Mouse (Mus musculus) forebrain, embryonic 14.5 days (tissue): ENCODE data around the gene Cfap300. TPM values are rescaled to one million over a fixed set of nuclear protein-coding genes. Genes with fewer than 3 reads are reported as not detected.

ENCODE experiments used
- ATAC-seq: fragments of 200-750 bp; cut with Nextera tagmentation; 2 replicates; pipeline ENCODE4 v1.8.0; 2017; ENCODE audit warnings: mild to moderate bottlenecking, moderate library complexity
- DNase-seq: peaks from one replicate; pipeline ENCODE4 v3.0.0-alpha.2; 2015; ENCODE audit warnings: low spot score
- H3K27ac ChIP-seq: fragments of 300-500 bp; sonication (generic); 2 replicates; pipeline ENCODE4 v1.5.1; 2014; ENCODE audit warnings: low read depth, mild to moderate bottlenecking, control low read depth, low read length, moderate library complexity
- H3K27me3 ChIP-seq: fragments of 300-500 bp; sonication (generic); replicated peaks from 2 replicates; pipeline ENCODE4 v1.6.1; 2014; ENCODE audit warnings: low read length, control low read depth, mixed read lengths; ENCODE audit not compliant: control insufficient read depth, insufficient read depth
- H3K36me3 ChIP-seq: fragments of 300-500 bp; sonication (generic); 2 replicates; pipeline ENCODE4 v1.6.1; 2014; ENCODE audit warnings: low read length, control low read depth; ENCODE audit not compliant: control insufficient read depth, insufficient read depth
- H3K4me1 ChIP-seq: fragments of 300-500 bp; sonication (generic); 2 replicates; pipeline ENCODE4 v1.6.1; 2014; ENCODE audit warnings: antibody characterized with exemption, low read length, control low read depth; ENCODE audit not compliant: control insufficient read depth, insufficient read depth
- H3K4me2 ChIP-seq: fragments of 300-500 bp; sonication (generic); 2 replicates; pipeline ENCODE4 v1.6.1; 2014; ENCODE audit warnings: mild to moderate bottlenecking, control low read depth, low read length
- H3K4me3 ChIP-seq: fragments of 300-500 bp; sonication (generic); 2 replicates; pipeline ENCODE4 v1.5.1; 2014; ENCODE audit warnings: low read depth, low read length, control low read depth
- H3K9ac ChIP-seq: fragments of 300-500 bp; sonication (generic); 2 replicates; pipeline ENCODE4 v1.6.1; 2014; ENCODE audit warnings: mild to moderate bottlenecking, low read length, control low read depth, moderate library complexity
- H3K9me3 ChIP-seq: fragments of 300-500 bp; sonication (generic); replicated peaks from 2 replicates; pipeline ENCODE4 v1.6.1; 2016; ENCODE audit warnings: low read length, control low read depth, mixed read lengths; ENCODE audit not compliant: control insufficient read depth
- WGBS: fragments of 180-500 bp; shearing (Covaris S2); extraction: QIAGEN DNeasy Blood & Tissue Kit; methylation state at CpG from one replicate; pipeline ENCODE4 v1.1.7; 2014; 5-methylcytosine and 5-hydroxymethylcytosine counted together
- polyA plus RNA-seq: library from polyadenylated mRNA; unstranded; fragments of >200 nt; fragmentation: Nextera tagmentation; extraction: Ambion mirVana; gene quantifications from 2 replicates; pipeline ENCODE4 v1.2.1, GENCODE M21; 2014

The Cfap300 gene
- polyA plus RNA-seq, 1 experiment from 2014 or later, result 17.4 TPM

GRCm38 (mm10) chr9:8034143-8034542, 8.5 kb downstream of the Cfap300 start:
- H3K4me2 ChIP-seq, result no peak overlapping the region
- no peak overlapping the region for H3K4me3 ChIP-seq
- no peak overlapping the region for H3K9ac ChIP-seq
- no peak for ATAC-seq
- no peak overlapping the region for H3K27ac ChIP-seq
- DNase-seq, result no peak
- no peaks in the 10 kb centered on the region for H3K36me3 ChIP-seq
- H3K27me3 ChIP-seq, result no peaks in the 10 kb centered on the region
- H3K4me1 ChIP-seq, result no peaks in the 10 kb centered on the region
- H3K9me3 ChIP-seq, result no peaks in the 10 kb centered on the region
- 82% methylated on average over 1 of the region's 1 CpGs for WGBS

DNA sequence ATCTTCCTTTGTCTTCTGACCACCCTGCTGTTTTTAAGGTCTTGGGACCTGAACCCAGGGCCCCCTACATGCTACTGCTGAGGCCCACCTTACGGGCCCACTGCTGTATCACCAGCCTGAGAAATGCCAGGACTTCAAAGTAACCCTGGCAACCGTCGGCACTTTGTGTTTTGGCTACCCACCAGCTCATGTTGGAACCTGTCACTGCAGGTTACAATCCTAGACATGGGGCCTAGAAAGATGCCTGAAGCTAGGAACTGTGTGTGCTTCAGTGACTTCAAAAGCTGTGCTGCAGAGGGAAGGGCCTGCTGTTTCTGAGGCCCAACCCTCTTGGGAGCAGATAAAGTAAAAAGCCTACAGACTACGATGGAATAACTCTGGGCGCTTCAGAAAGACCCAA, 9.8 kb downstream of the Cfap300 start:
- Histone ChIP-seq H3K9me3 (no peaks in the 10 kb centered on the region), H3K4me2 (no peak overlapping the region), H3K36me3 (no peaks in the 10 kb centered on the region), H3K4me1 (no peaks in the 10 kb centered on the region), H3K9ac (no peak overlapping the region), H3K4me3 (no peak overlapping the region), H3K27me3 (no peaks in the 10 kb centered on the region), H3K27ac (no peak overlapping the region)
- 65% methylated on average over 5 of the region's 5 CpGs for WGBS
- DNase-seq (peak; percentile 28), ATAC-seq (peak; percentile 35; the same call in 1 of the 2 replicates)

GRCm38 (mm10) chr9:8018609-8019008, 24.0 kb downstream of the Cfap300 start:
- H3K9me3 ChIP-seq, result no peaks in the 10 kb centered on the region
- H3K4me3 ChIP-seq, result no peak overlapping the region
- no peak for ATAC-seq
- WGBS, result 94% methylated on average over 5 of the region's 5 CpGs
- no peak overlapping the region for H3K9ac ChIP-seq
- no peak for DNase-seq
- no peaks in the 10 kb centered on the region for H3K4me1 ChIP-seq
- no peak overlapping the region for H3K4me2 ChIP-seq
- no peak overlapping the region for H3K27ac ChIP-seq
- no peaks in the 10 kb centered on the region for H3K36me3 ChIP-seq
- no peaks in the 10 kb centered on the region for H3K27me3 ChIP-seq

DNA sequence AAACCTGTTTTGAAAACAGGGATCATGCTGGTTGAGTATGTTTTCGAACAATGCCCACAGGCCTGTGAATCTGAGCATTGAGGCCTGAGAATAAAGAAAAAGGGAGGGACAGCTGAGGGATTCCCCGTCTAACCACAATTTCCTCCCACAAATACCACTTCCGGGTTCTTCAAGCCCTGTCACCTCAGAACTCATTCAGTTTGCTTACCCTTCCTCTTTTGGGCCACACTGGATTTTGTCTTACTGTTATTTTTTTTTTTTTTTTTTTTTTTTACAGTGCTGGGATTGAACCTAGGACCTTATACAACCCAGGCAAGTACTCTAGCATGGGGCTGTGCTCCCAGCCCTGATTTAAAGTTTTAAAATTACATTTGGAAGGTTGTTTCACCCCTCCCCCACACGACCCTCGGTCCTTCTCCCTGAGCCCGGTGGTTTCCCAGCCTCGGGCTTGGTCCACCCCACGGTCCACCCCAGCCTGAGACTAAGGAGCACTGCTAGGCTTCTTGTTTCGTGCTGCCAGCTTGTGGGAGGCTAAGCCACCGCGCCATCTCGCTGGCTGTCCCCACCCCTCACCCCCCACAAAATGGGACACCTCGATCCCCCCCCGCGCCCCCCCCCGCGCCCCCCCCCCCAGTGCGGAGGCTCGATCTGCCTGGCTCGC, 25.2 kb downstream of the Cfap300 start:
- H3K27ac ChIP-seq, result no peak overlapping the region
- no peaks in the 10 kb centered on the region for H3K36me3 ChIP-seq
- WGBS, result 59% methylated on average over 18 of the region's 20 CpGs
- DNase-seq (no peak), ATAC-seq (no peak)
- H3K4me1 ChIP-seq, result no peaks in the 10 kb centered on the region
- H3K9me3 ChIP-seq, result no peaks in the 10 kb centered on the region
- no peak overlapping the region for H3K4me3 ChIP-seq
- H3K27me3 ChIP-seq, result no peaks in the 10 kb centered on the region
- H3K4me2 ChIP-seq, result no peak overlapping the region
- H3K9ac ChIP-seq, result no peak overlapping the region

GRCm38 (mm10) chr9:8004370-8004991, 38.1 kb downstream of the Cfap300 start, which contains the start of gene Yap1:
Gene Yap1, minus strand, starts transcription at chr9:8004596.
- Histone ChIP-seq H3K4me2 (peak within 1 kb of the TSS; percentile 83), H3K27ac (peak within 1 kb of the TSS; percentile 85), H3K4me1 (0 out of 2 replicates have a peak, but pooled peaks cover 11% of the 10 kb centered on the region), H3K9me3 (no peaks in the 10 kb centered on the region), H3K9ac (peak within 1 kb of the TSS; percentile 78), H3K27me3 (no peaks in the 10 kb centered on the region), H3K4me3 (peak within 1 kb of the TSS; percentile 70), H3K36me3 (no peaks in the 10 kb centered on the region)
- DNase-seq, result peak; percentile 89
- WGBS, result 1% methylated on average over 70 of the region's 79 CpGs
- ATAC-seq, result peak; percentile 81

- DNase-seq (peak; percentile 60), ATAC-seq (peak; percentile 64)
- Histone ChIP-seq H3K9me3 (no peaks in the 10 kb centered on the region), H3K4me2 (peak overlapping the region; percentile 83), H3K36me3 (0 out of 2 replicates have a peak, but pooled peaks cover 3% of the 10 kb centered on the region), H3K4me1 (0 out of 2 replicates have a peak, but pooled peaks cover 11% of the 10 kb centered on the region), H3K9ac (peak overlapping the region; percentile 78), H3K27ac (peak overlapping the region; percentile 85), H3K27me3 (no peaks in the 10 kb centered on the region), H3K4me3 (peak overlapping the region; percentile 70)
- WGBS, result under 1% methylated on average over 77 of the region's 82 CpGs
Observed at GRCm38 (mm10) chr9:8003301-8004271, 39.0 kb downstream of the Cfap300 start.

DNA sequence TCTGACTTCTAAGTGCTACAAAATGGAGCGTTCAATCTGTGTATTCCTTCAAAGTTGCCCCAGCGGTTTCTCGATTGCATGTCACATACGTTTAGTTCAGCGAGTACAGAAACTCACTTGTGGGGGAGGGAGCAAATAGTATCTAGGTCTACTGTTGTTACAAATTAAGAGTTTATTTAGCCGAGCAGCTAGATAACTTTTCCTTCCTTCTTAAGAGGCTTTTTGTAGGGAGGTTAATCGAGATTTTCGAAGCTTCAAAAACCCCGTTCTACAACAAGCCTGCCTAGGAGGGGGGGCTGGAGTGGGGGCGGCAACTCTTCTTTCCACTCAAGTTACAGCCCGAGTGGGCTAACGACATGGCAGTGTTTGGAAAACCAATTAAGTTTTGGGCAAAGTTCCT, 39.8 kb downstream of the Cfap300 start:
- no peaks in the 10 kb centered on the region for H3K27me3 ChIP-seq
- no peaks in the 10 kb centered on the region for H3K9me3 ChIP-seq
- H3K36me3 ChIP-seq, result 0 out of 2 replicates have a peak, but pooled peaks cover 3% of the 10 kb centered on the region
- H3K4me2 ChIP-seq, result peak overlapping the region; percentile 83
- H3K4me1 ChIP-seq, result 0 out of 2 replicates have a peak, but pooled peaks cover 11% of the 10 kb centered on the region
- ATAC-seq, result no peak
- no peak overlapping the region; the same call in 1 of the 2 replicates for H3K27ac ChIP-seq
- peak overlapping the region; percentile 70 for H3K4me3 ChIP-seq
- DNase-seq, result peak; percentile 40
- peak overlapping the region; percentile 78 for H3K9ac ChIP-seq
- 1% methylated on average over 12 of the region's 12 CpGs for WGBS

DNA sequence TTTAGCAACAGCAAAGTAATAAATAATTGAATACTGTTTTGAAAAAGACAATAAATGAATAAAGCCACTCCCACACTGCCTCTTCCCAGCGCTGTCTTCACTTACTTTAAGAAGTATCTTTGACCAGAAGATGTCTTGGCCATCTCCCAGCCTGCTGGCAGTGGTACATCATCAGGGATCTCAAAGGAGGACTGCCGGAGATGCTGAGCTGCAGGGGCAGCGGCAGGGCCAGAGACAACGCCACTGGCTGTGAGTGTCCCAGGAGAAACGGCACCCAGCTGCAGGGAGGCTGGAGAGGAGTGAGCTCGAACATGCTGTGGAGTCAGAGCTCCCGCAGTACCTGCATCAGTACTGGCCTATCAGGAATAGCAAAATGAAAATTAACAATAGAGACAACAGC, 41.3 kb downstream of the Cfap300 start:
- DNase-seq (peak; percentile 10), ATAC-seq (no peak)
- WGBS, result 40% methylated on average over 7 of the region's 7 CpGs
- Histone ChIP-seq H3K9ac (no peak overlapping the region), H3K4me3 (0 out of 2 replicates have a peak overlapping the region, but pooled peaks have one; percentile 0), H3K27me3 (no peaks in the 10 kb centered on the region), H3K4me1 (0 out of 2 replicates have a peak, but pooled peaks cover 11% of the 10 kb centered on the region), H3K36me3 (0 out of 2 replicates have a peak, but pooled peaks cover 3% of the 10 kb centered on the region), H3K27ac (no peak overlapping the region), H3K4me2 (peak overlapping the region; percentile 26; the same call in 1 of the 2 replicates), H3K9me3 (no peaks in the 10 kb centered on the region)
